8 mouse cellular contexts compared by ENCODE assay signal in genomic region chr10:27133135-27133534, GRCm38 (mm10).
A peak's percentile ranks its signal among the peaks of the same experiment; 100 is the strongest.
DNase-seq lines count a peak whose midpoint lies in the region; ATAC-seq and TF ChIP-seq lines count a peak whose summit lies in the region.

No protein-coding gene starts in this region.

- no peaks in the 10 kb centered on the region for H3K27me3 ChIP-seq in liver, postnatal 0 days (ENCODE audit: insufficient read depth, low read length)

- intact Hi-C loops in heart, postnatal 10 days (cut with DNase I), result loop anchor here (2.0 to 5.0 kb wide), 2 partner anchors 544 to 630 kb away; no protein-coding TSS in a partner anchor

- no peaks in the 10 kb centered on the region for H3K4me1 ChIP-seq in liver, postnatal 0 days (ENCODE audit: insufficient read depth)

- ATAC-seq in liver, postnatal 0 days, result no peak

- H3K36me3 ChIP-seq in liver, postnatal 0 days (replicated peaks; ENCODE audit: insufficient read depth, low read length), result no peaks in the 10 kb centered on the region

- H3K9me3 ChIP-seq in liver, postnatal 0 days (ENCODE audit: low read length), result no peaks in the 10 kb centered on the region

- peak; percentile 10 for DNase-seq in urinary bladder, postnatal 25 days (ENCODE audit: low spot score)
- DNase-seq in urinary bladder, postnatal 10 days (ENCODE audit: low spot score), result no peak
- DNase-seq in embryo, embryonic 10.5 days (ENCODE audit: low spot score), result peak; percentile 88
- DNase-seq in heart, postnatal 10 days, result peak; percentile 70 to 76
- peak; percentile 72 for DNase-seq in kidney, postnatal 14 days
- DNase-seq in liver, postnatal 0 days, result peak; percentile 35
- peak; percentile 81 for DNase-seq in retina, postnatal 1 day
- no peak for DNase-seq in spleen, postnatal 4 days (ENCODE audit: low spot score in 2 of 2)

- no peak overlapping the region for H3K27ac ChIP-seq in liver, postnatal 0 days (ENCODE audit: low read depth)

- TF ChIP-seq CTCF in liver, postnatal 0 days (IDR thresholded peaks at IDR 0.05; ENCODE audit: low read depth), result peak; percentile 71

- H3K4me3 ChIP-seq in liver, postnatal 0 days (ENCODE audit: low read depth, low read length), result no peak overlapping the region

- H3K4me2 ChIP-seq in liver, postnatal 0 days (ENCODE audit: low read depth, low read length), result no peak overlapping the region

- H3K9ac ChIP-seq in liver, postnatal 0 days (replicated peaks), result no peak overlapping the region

- WGBS in liver, postnatal 0 days (ENCODE audit: insufficient replicate concordance), result 23% methylated on average over 1 of the region's 1 CpGs

- no peak for TF ChIP-seq EP300 in liver, postnatal 0 days (IDR thresholded peaks at IDR 0.05; ENCODE audit: low read depth)

Comparison
In these comparisons a context has a peak if more than half of its experiments do, and no peak if none do; other contexts are left out.
1. DNase-seq: peak in urinary bladder, postnatal 25 days (single experiment), embryo, embryonic 10.5 days (single experiment), heart, postnatal 10 days (2 of 2), kidney, postnatal 14 days (single experiment), liver, postnatal 0 days (single experiment) and retina, postnatal 1 day (single experiment); none in urinary bladder, postnatal 10 days (single experiment) and spleen, postnatal 4 days (0 of 2).